ENCODE assay signal across 25 mouse cellular contexts in genomic region chr3:115710051-115710450, GRCm38 (mm10). TPM values are rescaled to one million over a fixed set of nuclear protein-coding genes. Genes with fewer than 3 reads are reported as not detected.
DNase-seq lines count a peak whose midpoint lies in the region; ATAC-seq and TF ChIP-seq lines count a peak whose summit lies in the region.
"Had no signal": no experiment of that assay in that cellular context is flagged by ENCODE, and none has a peak within 500 bp of the region (broad histone marks: within the 10 kb centered on the region; RNA-seq: fewer than 3 reads in every experiment).

No protein-coding gene starts in this region.

- H3K4me2 ChIP-seq in heart, embryonic 13.5 days = peak overlapping the region; percentile 48
- no peak overlapping the region for H3K4me2 ChIP-seq in CH12.LX (ENCODE audit: insufficient read depth, low read depth, poor library complexity, severe bottlenecking)
- H3K4me2 ChIP-seq: embryonic facial prominence, embryonic 12.5 days; forebrain, embryonic 13.5 days; kidney, embryonic 15.5 days; limb, embryonic 15.5 days; stomach, embryonic 15.5 days had no signal

- H3K4me3 ChIP-seq in heart, embryonic 13.5 days = peak overlapping the region; percentile 9; the same call in 1 of the 2 replicates
- peak overlapping the region; percentile 60 for H3K4me3 ChIP-seq in left cerebral cortex, adult 2 months
- no peak overlapping the region for H3K4me3 ChIP-seq in CH12.LX (replicated peaks in 1 of 3; ENCODE audit: low read depth in 2 of 3, low read length in 2 of 3, poor library complexity in 1 of 3)
- H3K4me3 ChIP-seq: embryonic facial prominence, embryonic 12.5 days; forebrain, embryonic 13.5 days; hindbrain, embryonic 13.5 days; kidney, embryonic 15.5 days; limb, embryonic 15.5 days; megakaryocyte, embryonic 14.5 days; stomach, embryonic 15.5 days had no signal

- peak overlapping the region; percentile 71; the same call in 1 of the 2 replicates for H3K27ac ChIP-seq in heart, embryonic 13.5 days (replicated peaks)
- H3K27ac ChIP-seq in left cerebral cortex, adult 2 months = no peak overlapping the region; the same call in 1 of the 2 replicates
- no peak overlapping the region for H3K27ac ChIP-seq in CH12.LX (ENCODE audit: insufficient read depth, low read depth)
- H3K27ac ChIP-seq: embryonic facial prominence, embryonic 12.5 days; forebrain, embryonic 13.5 days; hindbrain, embryonic 13.5 days; limb, embryonic 15.5 days; liver, embryonic 14.5 days; stomach, embryonic 15.5 days had no signal

- TF ChIP-seq RAD21 in CH12.LX (IDR thresholded peaks at IDR 0.05; ENCODE audit: low read depth, low read length) = no peak

- WGBS in heart, embryonic 13.5 days = 71% methylated on average over 2 of the region's 2 CpGs

- H3K27me3 ChIP-seq in heart, embryonic 13.5 days (replicated peaks) = no peaks in the 10 kb centered on the region
- H3K27me3 ChIP-seq in CH12.LX (replicated peaks) = no peaks in the 10 kb centered on the region
- H3K27me3 ChIP-seq: embryonic facial prominence, embryonic 12.5 days; forebrain, embryonic 13.5 days; limb, embryonic 15.5 days; megakaryocyte, embryonic 14.5 days; stomach, embryonic 15.5 days had no signal

- intact Hi-C loops in heart, postnatal 36 days (cut with DNase I) = loop anchor here (5.0 kb wide), 1 partner anchor 227 kb away; no protein-coding TSS in a partner anchor
- intact Hi-C loops in left cerebral cortex, adult 2 months (cut with DNase I) = loop anchor here (1.0 to 5.0 kb wide), 4 partner anchors 48 to 222 kb away; no protein-coding TSS in a partner anchor

- DNase-seq in heart, postnatal 36 days = no peak
- no peak for DNase-seq in left cerebral cortex, adult 2 months (ENCODE audit: extremely low spot score in 1 of 2, low spot score in 2 of 2)
- DNase-seq in left cerebral cortex, adult 11 months (ENCODE audit: low spot score) = no peak
- peak; percentile 43 for DNase-seq in A20 (ENCODE audit: low read depth, low spot score)
- no peak for DNase-seq in CH12.LX (ENCODE audit: extremely low read depth)
- DNase-seq: adrenal gland, postnatal 10 days; cerebellum, adult 2 months; cerebellum, postnatal 25 days; kidney, adult 11 months; kidney, postnatal 36 days; left cerebral cortex, postnatal 4 days; lung, postnatal 36 days; right cerebral cortex, adult 18-20 months; right cerebral cortex, postnatal 4 days; thymus, postnatal 25 days had no signal

- no peak for ATAC-seq in heart, embryonic 13.5 days (ENCODE audit: extremely low read depth, insufficient number of reproducible peaks, low FRiP score, low TSS enrichment)
- ATAC-seq in erythroid progenitor cell, adult 5-6 weeks (replicated peaks; ENCODE audit: low FRiP score, poor library complexity, severe bottlenecking) = no peak
- ATAC-seq: forebrain, embryonic 13.5 days had no signal

- no peak for TF ChIP-seq CTCF in left cerebral cortex, adult 2 months (IDR thresholded peaks at IDR 0.05)
- TF ChIP-seq CTCF in CH12.LX (conservative IDR thresholded peaks at IDR 0.05 in 1 of 2, IDR thresholded peaks at IDR 0.05 in 1 of 2; ENCODE audit: low read depth in 2 of 2, low read length in 2 of 2) = no peak

- peaks cover 41% of the 10 kb centered on the region for H3K4me1 ChIP-seq in heart, embryonic 13.5 days
- H3K4me1 ChIP-seq in CH12.LX (ENCODE audit: control insufficient read depth in 1 of 2, insufficient read depth in 2 of 2) = peaks cover 11 to 46% of the 10 kb centered on the region in 2 experiments

- in situ Hi-C loops in CH12.LX (cut with MboI; ENCODE audit: low pct_ligation_motif_present, low pct_unique_long_range_greater_than_20kb, low sequenced_read_pairs) = loop anchor here (5.0 kb wide), 1 partner anchor 48 kb away; no protein-coding TSS in a partner anchor

- no peak for TF ChIP-seq POLR2A in CH12.LX (IDR thresholded peaks at IDR 0.05; ENCODE audit: low read depth, low read length)

- peaks cover 66% of the 10 kb centered on the region for H3K36me3 ChIP-seq in heart, embryonic 13.5 days
- peaks cover 7 to 37% of the 10 kb centered on the region in 2 experiments for H3K36me3 ChIP-seq in CH12.LX (replicated peaks in 1 of 2; ENCODE audit: control insufficient read depth in 1 of 2, insufficient read depth in 1 of 2, low read length in 1 of 2)
- H3K36me3 ChIP-seq: embryonic facial prominence, embryonic 12.5 days; hindbrain, embryonic 13.5 days; kidney, embryonic 15.5 days; limb, embryonic 15.5 days; stomach, embryonic 15.5 days had no signal

- H3K9me3 ChIP-seq in heart, embryonic 13.5 days = no peaks in the 10 kb centered on the region
- H3K9me3 ChIP-seq in CH12.LX (replicated peaks; ENCODE audit: low read length) = peaks cover 12% of the 10 kb centered on the region
- H3K9me3 ChIP-seq: embryonic facial prominence, embryonic 12.5 days; forebrain, embryonic 13.5 days; hindbrain, embryonic 13.5 days; kidney, embryonic 15.5 days; limb, embryonic 15.5 days; megakaryocyte, embryonic 14.5 days; stomach, embryonic 15.5 days had no signal

- H3K9ac ChIP-seq in heart, embryonic 13.5 days = 0 out of 2 replicates have a peak overlapping the region, but pooled peaks have one; percentile 33
- no peak overlapping the region for H3K9ac ChIP-seq in CH12.LX (ENCODE audit: insufficient read depth, low read depth)
- H3K9ac ChIP-seq: embryonic facial prominence, embryonic 12.5 days; forebrain, embryonic 13.5 days; hindbrain, embryonic 13.5 days; kidney, embryonic 15.5 days; limb, embryonic 15.5 days; liver, embryonic 14.5 days; stomach, embryonic 15.5 days had no signal

- dilution Hi-C loops in CH12.LX (cut with MboI; ENCODE audit: extremely low pct_ligation_motif_present, extremely low pct_unique_long_range_greater_than_20kb, low sequenced_read_pairs) = no loop called here

- no peaks in the 10 kb centered on the region for H3K79me2 ChIP-seq in CH12.LX (replicated peaks; ENCODE audit: control insufficient read depth, extremely low read depth, insufficient read depth, poor library complexity, severe bottlenecking)

- no peak for TF ChIP-seq EP300 in CH12.LX (IDR thresholded peaks at IDR 0.05; ENCODE audit: low read length)

TF ChIP-seq in CH12.LX, 34 proteins besides CTCF, POLR2A, EP300 and RAD21:
- peak; percentile 71; the same call in 1 of the 2 replicates for TF ChIP-seq BHLHE40 (IDR thresholded peaks at IDR 0.05; ENCODE audit: low read depth, low read length)
- no peak for TF ChIP-seq USF2 (conservative IDR thresholded peaks at IDR 0.05; ENCODE audit: low read depth, low read length)
- TF ChIP-seq MYC (IDR thresholded peaks at IDR 0.05; ENCODE audit: low read depth, low read length) = 0 out of 2 replicates have a peak, but pooled peaks have one; percentile 70
- TF ChIP-seq TBP (conservative IDR thresholded peaks at IDR 0.05; ENCODE audit: low read depth, low read length) = no peak
- TF ChIP-seq ZNF384 (IDR thresholded peaks at IDR 0.05; ENCODE audit: low read depth, low read length) = peak; percentile 74

RNA-seq across cellular contexts. Expression of gene S1pr1, which starts 4.8 kb away (rescaled TPM):
- 76.9 and 80.8 TPM in 2 replicates for polyA plus RNA-seq in heart, embryonic 13.5 days (2015; fragmentation: Nextera tagmentation; extraction: Ambion mirVana)
- total RNA-seq in heart, postnatal 36 days (2021) = 10 to 100 TPM; 48.3 to 50.2 TPM
- total RNA-seq in left cerebral cortex, adult 2 months (2021) = 100 to 1,000 TPM in 1 of 2 experiments, 10 to 100 TPM in 1; 90.6 to 118 TPM
- total RNA-seq in CH12.LX (2012; rRNA removed) (1.4 and 1.8 TPM in 2 replicates), CH12.LX (2014; rRNA removed) (4.1 and 4.6 TPM in 2 replicates)
- polyA plus RNA-seq in CH12.LX (2012; ENCODE audit: insufficient read length, low read depth) = 6.1 and 7.1 TPM in 2 replicates
- 15.5 and 19.7 TPM in 2 replicates for total RNA-seq in erythroid progenitor cell, adult 5-6 weeks (2015; ENCODE audit: low replicate concordance)
- 2.2 and 5.4 TPM in 2 replicates for total RNA-seq in erythroid progenitor cell, adult 5-6 weeks (2017; ENCODE audit: low replicate concordance)

Comparison
In these comparisons a context has a peak if more than half of its experiments do, and no peak if none do; other contexts are left out.
1. H3K4me3 ChIP-seq: peak in heart, embryonic 13.5 days (single experiment) and left cerebral cortex, adult 2 months (single experiment); none in CH12.LX (0 of 3).